Mouse (Mus musculus) limb, embryonic 14.5 days (tissue): ENCODE results near the gene Fam71e1. TPM values are rescaled to one million over a fixed set of nuclear protein-coding genes. Genes with fewer than 3 reads are reported as not detected.

Experiments
- ATAC-seq: fragments of 200-750 bp; cut with Nextera tagmentation; 2 replicates; pipeline ENCODE4 v1.8.0; 2017; ENCODE audit warnings: low read depth, moderate number of reproducible peaks, moderate TSS enrichment; ENCODE audit not compliant: low FRiP score
- DNase-seq: peaks from one replicate; pipeline ENCODE4 v3.0.0-alpha.2; 2015; ENCODE audit warnings: low spot score
- H3K27ac ChIP-seq: fragments of 300-500 bp; sonication (generic); replicated peaks from 2 replicates; pipeline ENCODE4 v1.5.1; 2014; ENCODE audit warnings: low read depth, mild to moderate bottlenecking, low read length, moderate library complexity, mixed read lengths
- H3K27me3 ChIP-seq: fragments of 300-500 bp; sonication (generic); 2 replicates; pipeline ENCODE4 v1.6.1; 2014; ENCODE audit warnings: low read length, mixed read lengths; ENCODE audit not compliant: control insufficient read depth, insufficient read depth
- H3K36me3 ChIP-seq: fragments of 300-500 bp; sonication (generic); 2 replicates; pipeline ENCODE4 v1.6.1; 2014; ENCODE audit warnings: mild to moderate bottlenecking, low read length, moderate library complexity, mixed read lengths; ENCODE audit not compliant: control insufficient read depth, insufficient read depth
- H3K4me1 ChIP-seq: fragments of 300-500 bp; sonication (generic); 2 replicates; pipeline ENCODE4 v1.6.1; 2014; ENCODE audit warnings: antibody characterized with exemption, low read length, mixed read lengths; ENCODE audit not compliant: control insufficient read depth, insufficient read depth
- H3K4me2 ChIP-seq: fragments of 300-500 bp; sonication (generic); replicated peaks from 2 replicates; pipeline ENCODE4 v1.6.1; 2014; ENCODE audit warnings: low read depth, mild to moderate bottlenecking, low read length, moderate library complexity; ENCODE audit not compliant: severe bottlenecking
- H3K4me3 ChIP-seq: fragments of 300-500 bp; sonication (generic); replicated peaks from 2 replicates; pipeline ENCODE4 v1.5.1; 2014; ENCODE audit warnings: low read length
- H3K9ac ChIP-seq: fragments of 300-500 bp; sonication (generic); 2 replicates; pipeline ENCODE4 v1.6.1; 2014; ENCODE audit warnings: mild to moderate bottlenecking, low read depth, low read length, moderate library complexity; ENCODE audit not compliant: severe bottlenecking
- H3K9me3 ChIP-seq: fragments of 300-500 bp; sonication (generic); 2 replicates; pipeline ENCODE4 v1.6.1; 2016; ENCODE audit warnings: low read length; ENCODE audit not compliant: control insufficient read depth
- POLR2A ChIP-seq: fragments of 200-500 bp; IDR thresholded peaks from 2 replicates; pipeline ENCODE4 v1.8.0; 2012; ENCODE audit warnings: inconsistent platforms, mild to moderate bottlenecking, moderate library complexity, borderline replicate concordance; ENCODE audit not compliant: insufficient read depth, insufficient read length; ENCODE audit errors: extremely low read depth
- WGBS: fragments of 180-500 bp; shearing (Covaris S2); extraction: QIAGEN DNeasy Blood & Tissue Kit; methylation state at CpG from one replicate; pipeline ENCODE4 v1.1.7; 2014; 5-methylcytosine and 5-hydroxymethylcytosine counted together
- polyA plus RNA-seq, 2 experiments: library from polyadenylated mRNA; depleted of rRNA in 1 of 2; stranded (reverse) in 1 of 2; unstranded in 1 of 2; fragments of >200 nt; fragmentation: Nextera tagmentation in 1 of 2; extraction: Ambion mirVana in 1 of 2; gene quantifications; 2 replicates each; pipeline versions ENCODE4 v1.2.1 to v1.2.3; 2012 to 2014

The Fam71e1 gene
- polyA plus RNA-seq, 2 experiments = 12.2 to 21.5 TPM

GRCm38 (mm10) chr7:44501563-44502115 is 5.3 kb downstream of the Fam71e1 start:
- Histone ChIP-seq H3K9me3 (no peaks in the 10 kb centered on the region), H3K4me1 (0 out of 2 replicates have a peak, but pooled peaks cover 7% of the 10 kb centered on the region), H3K9ac (no peak overlapping the region), H3K4me2 (no peak overlapping the region), H3K36me3 (no peaks in the 10 kb centered on the region), H3K4me3 (no peak overlapping the region), H3K27ac (no peak overlapping the region), H3K27me3 (no peaks in the 10 kb centered on the region)
- peak; percentile 59 for DNase-seq
- 39% methylated on average over 5 of the region's 5 CpGs for whole genome bisulfite sequencing
- ATAC-seq = peak; percentile 58; the same call in 1 of the 2 replicates
- no peak for TF ChIP-seq POLR2A

GRCm38 (mm10) chr7:44507491-44507890 is 11.1 kb downstream of the Fam71e1 start:
- no peak overlapping the region for H3K4me2 ChIP-seq
- H3K36me3 ChIP-seq = no peaks in the 10 kb centered on the region
- no peak for DNase-seq
- no peaks in the 10 kb centered on the region for H3K9me3 ChIP-seq
- no peaks in the 10 kb centered on the region for H3K27me3 ChIP-seq
- no peak for ATAC-seq
- no peak for TF ChIP-seq POLR2A
- no peaks in the 10 kb centered on the region for H3K4me1 ChIP-seq
- no peak overlapping the region for H3K4me3 ChIP-seq
- no peak overlapping the region for H3K27ac ChIP-seq
- H3K9ac ChIP-seq = no peak overlapping the region

- Histone ChIP-seq H3K27me3 (peaks cover 35% of the 10 kb centered on the region), H3K9me3 (no peaks in the 10 kb centered on the region), H3K4me3 (no peak overlapping the region), H3K27ac (no peak overlapping the region), H3K9ac (no peak overlapping the region), H3K4me2 (no peak overlapping the region), H3K4me1 (no peaks in the 10 kb centered on the region), H3K36me3 (no peaks in the 10 kb centered on the region)
- ATAC-seq (no peak), DNase-seq (no peak)
- TF ChIP-seq POLR2A = no peak
- 68% methylated on average over 9 of the region's 9 CpGs for WGBS
Observed at GRCm38 (mm10) chr7:44519240-44519913, 23.0 kb downstream of the Fam71e1 start.

- TF ChIP-seq POLR2A = no peak
- no peaks in the 10 kb centered on the region for H3K36me3 ChIP-seq
- no peak for DNase-seq
- ATAC-seq = no peak
- no peak overlapping the region for H3K27ac ChIP-seq
- H3K27me3 ChIP-seq = peaks cover 51% of the 10 kb centered on the region
- no peak overlapping the region for H3K9ac ChIP-seq
- H3K4me2 ChIP-seq = no peak overlapping the region
- no peaks in the 10 kb centered on the region for H3K9me3 ChIP-seq
- no peak overlapping the region for H3K4me3 ChIP-seq
- WGBS = 67% methylated on average over 3 of the region's 3 CpGs
- no peaks in the 10 kb centered on the region for H3K4me1 ChIP-seq
Observed at GRCm38 (mm10) chr7:44520990-44521389, 24.6 kb downstream of the Fam71e1 start.

DNA sequence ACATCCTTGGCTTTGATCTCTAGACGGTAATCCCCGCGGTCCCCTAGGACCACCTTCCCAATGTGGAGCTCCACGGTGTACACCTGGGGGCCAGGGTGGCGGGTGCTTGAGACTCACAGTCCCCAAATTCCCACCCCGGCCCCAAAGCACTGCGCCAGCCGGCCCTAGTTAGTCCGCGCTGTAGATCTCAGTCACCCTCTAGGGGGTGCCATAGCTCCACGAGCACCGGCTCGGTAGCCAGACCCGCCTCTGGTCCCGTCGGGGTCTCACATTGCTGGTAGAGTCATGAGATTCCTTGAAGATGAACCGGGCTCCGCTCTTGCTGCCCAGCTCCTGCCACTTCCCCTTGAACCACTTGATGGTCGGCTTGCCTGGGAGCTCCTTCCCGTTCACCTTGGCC is 25.3 kb downstream of the Fam71e1 start:
- Histone ChIP-seq H3K36me3 (no peaks in the 10 kb centered on the region), H3K9ac (peak overlapping the region; percentile 38; the same call in 1 of the 2 replicates), H3K4me1 (no peaks in the 10 kb centered on the region), H3K4me2 (0 out of 2 replicates have a peak overlapping the region, but pooled peaks have one; percentile 23), H3K27me3 (peaks cover 55% of the 10 kb centered on the region), H3K27ac (no peak overlapping the region), H3K9me3 (no peaks in the 10 kb centered on the region), H3K4me3 (no peak overlapping the region)
- no peak for TF ChIP-seq POLR2A
- ATAC-seq (peak; percentile 56), DNase-seq (peak; percentile 54)
- WGBS = 3% methylated on average over 20 of the region's 20 CpGs
